Mouse (Mus musculus) cerebellum, adult 9-10 months (tissue): ENCODE results near the gene Ikzf3.

Experiments
- DNase-seq: peaks from one replicate; pipeline ENCODE4 v3.0.0; 2022

Ikzf3 gene

DNA sequence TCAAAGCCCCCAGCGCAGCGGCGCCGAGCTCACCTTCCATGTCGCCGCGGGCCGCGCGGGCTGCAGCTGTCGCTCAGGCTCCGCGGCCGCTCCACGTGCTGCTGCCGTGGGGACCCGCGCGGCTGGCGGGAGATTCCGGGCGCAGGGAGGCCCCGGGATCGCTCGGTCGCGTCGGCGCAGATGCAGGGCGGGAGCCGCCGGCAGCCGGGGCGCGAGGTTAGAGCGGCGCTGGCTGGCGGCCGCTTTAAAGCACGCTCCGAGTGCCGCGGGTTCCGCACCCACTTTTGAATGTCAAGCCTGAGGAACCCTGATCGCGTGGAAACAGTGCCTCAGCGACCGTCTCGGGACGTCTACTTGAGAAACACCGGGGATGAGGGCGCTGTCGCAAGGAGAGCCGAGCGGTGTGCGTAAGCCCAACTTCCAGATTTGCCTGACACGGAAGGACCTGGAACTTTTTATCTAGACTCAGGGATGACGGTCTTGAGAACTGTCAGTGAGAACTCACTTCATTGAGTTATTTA, at the start of gene Ikzf3:
Gene Ikzf3, minus strand, starts transcription at position 321 of the 521 bp plus-strand sequence.
- DNase-seq, result no peak

DNA sequence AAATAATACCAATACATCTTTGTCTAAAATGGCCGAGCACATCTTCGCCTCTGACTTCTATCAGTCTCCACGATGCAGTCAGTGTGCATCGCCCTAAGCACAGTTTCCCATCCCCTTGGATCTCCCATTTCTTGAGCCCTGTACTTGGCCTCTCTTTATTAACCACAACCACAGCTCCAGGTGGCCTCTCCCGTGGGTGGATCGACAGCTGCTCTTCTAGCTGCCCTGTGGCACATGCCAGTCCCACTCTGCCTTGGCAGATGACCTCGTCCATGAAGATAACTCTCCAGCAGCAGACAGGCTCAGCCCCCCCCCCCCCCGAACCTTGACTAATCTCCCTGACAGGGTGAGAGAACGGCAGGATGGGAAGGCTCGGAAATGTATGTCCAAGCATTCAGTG, 49.6 kb upstream of the Ikzf3 start:
- no peak for DNase-seq

- no peak for DNase-seq
Measured at GRCm38 (mm10) chr11:98595021-98595420, 49.2 kb upstream of the Ikzf3 start.

DNA sequence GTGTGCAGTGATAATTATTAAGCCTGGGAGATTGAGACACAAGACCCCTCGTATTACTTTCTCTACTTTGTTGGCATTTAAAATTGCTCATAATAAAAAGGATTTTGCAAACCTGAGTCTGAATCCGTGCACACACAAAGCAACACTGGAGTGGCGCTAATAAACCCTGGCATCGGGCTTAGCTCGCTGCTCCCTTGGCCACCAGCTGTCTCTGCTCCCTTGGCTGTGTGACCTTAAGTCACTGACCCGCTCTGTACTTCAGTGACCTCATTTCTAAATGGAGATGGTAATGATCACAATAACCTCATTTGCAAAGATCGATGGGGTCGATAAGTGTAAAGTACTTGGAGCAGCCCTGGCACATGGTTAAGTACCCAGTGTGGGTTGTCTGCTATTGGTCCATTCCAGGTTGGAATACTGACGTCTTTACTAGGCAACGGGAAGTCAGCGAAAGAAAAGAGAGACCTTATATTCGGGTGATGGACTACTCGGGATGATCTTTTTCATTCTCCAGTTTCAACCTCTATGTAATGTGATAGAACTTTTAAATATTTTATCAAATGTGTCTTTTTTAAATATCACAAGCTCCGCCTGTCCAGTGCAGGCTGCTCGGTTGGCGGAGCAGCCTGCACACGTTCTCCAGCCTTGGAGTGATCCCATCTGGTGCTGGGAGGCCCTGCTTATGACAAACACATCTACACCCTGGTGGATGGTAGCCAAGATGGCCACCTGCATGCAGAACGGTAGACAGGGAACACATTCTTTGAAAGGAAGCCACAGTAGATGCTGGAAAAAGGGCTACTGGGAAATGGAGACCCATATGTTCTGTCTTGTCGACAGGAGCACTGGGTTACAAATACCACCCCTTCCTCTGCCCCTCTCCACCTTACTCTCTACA, 45.0 kb upstream of the Ikzf3 start:
- DNase-seq, result peak; percentile 71

GRCm38 (mm10) chr11:98589306-98589705, 43.5 kb upstream of the Ikzf3 start:
- no peak for DNase-seq

DNA sequence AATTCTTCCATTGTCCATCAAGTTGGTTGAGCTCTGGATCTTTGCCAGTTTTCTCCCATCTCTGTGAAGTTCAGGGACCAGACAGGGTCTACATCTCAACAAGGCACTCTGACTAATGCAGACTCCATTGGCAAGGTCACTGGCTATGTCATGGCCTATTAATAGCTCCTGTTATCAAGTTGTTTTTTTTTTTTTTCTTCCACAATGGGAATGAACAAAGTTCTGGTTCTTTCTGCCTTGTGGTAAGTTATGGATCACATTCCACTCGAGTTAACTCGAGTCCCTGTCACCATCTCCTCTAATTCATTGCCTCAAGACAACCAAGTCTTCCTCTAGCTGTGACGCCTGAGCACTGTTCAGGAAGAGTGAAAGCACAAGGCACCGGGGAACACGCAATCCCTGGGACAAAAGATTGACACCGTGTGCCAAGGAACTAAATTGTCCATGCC, 43.0 kb upstream of the Ikzf3 start:
- no peak for DNase-seq

DNA sequence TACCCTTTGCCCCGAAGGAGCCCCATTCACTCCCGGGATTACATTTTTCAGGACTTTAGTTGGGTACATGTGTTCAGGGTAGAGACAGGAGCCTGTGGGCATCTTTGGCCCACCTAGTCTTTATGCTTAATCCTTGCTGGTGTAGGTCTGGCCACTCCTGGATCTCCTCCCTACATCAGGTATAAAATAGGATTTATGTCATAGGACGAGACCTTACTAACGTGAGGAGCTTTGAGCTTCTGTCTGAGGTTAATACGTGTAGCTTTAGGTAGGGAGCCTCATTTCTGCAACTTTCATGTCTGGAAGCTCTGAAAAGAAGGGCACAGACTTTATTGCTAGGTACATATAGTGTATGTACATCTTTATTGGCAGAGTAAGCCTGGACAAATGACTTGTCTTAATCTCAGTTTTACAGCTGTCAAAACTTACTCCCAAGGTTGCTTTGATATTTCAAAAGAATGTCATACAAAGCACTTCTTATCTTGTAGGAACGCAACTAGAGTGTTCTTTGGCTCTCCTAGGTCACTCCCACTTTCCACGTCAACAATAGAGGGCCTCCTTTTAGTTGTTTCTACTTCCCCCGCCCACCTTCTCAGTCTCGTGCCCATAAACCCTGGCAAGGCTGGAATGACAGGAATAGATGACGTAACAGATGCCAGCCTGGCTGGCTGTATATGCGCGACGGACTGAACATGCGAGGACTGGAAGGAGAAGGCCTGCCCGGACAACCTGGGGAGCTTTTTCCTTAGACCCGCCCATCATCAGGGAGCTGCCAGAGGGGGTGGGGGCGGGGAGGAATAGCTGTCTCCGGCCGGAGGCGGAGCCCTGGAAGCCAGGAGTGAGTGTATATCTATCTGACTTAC, 42.1 kb upstream of the Ikzf3 start:
- peak; percentile 66 for DNase-seq

- peak; percentile 96 for DNase-seq
Measured at GRCm38 (mm10) chr11:98586892-98587563, 41.2 kb upstream of the Ikzf3 start, which contains the start of gene Ormdl3. Ormdl3 (minus strand) TSS chr11:98587368.

GRCm38 (mm10) chr11:98586087-98586891, 40.5 kb upstream of the Ikzf3 start:
- peak; percentile 45 for DNase-seq

GRCm38 (mm10) chr11:98584629-98585177, 38.9 kb upstream of the Ikzf3 start:
- DNase-seq, result no peak

- no peak for DNase-seq
Measured at GRCm38 (mm10) chr11:98584146-98584545, 38.3 kb upstream of the Ikzf3 start.

GRCm38 (mm10) chr11:98583571-98583970, 37.7 kb upstream of the Ikzf3 start:
- no peak for DNase-seq

- DNase-seq, result no peak
Measured at GRCm38 (mm10) chr11:98583265-98583552, 37.4 kb upstream of the Ikzf3 start.

GRCm38 (mm10) chr11:98582551-98583264, 36.9 kb upstream of the Ikzf3 start:
- DNase-seq, result no peak

DNA sequence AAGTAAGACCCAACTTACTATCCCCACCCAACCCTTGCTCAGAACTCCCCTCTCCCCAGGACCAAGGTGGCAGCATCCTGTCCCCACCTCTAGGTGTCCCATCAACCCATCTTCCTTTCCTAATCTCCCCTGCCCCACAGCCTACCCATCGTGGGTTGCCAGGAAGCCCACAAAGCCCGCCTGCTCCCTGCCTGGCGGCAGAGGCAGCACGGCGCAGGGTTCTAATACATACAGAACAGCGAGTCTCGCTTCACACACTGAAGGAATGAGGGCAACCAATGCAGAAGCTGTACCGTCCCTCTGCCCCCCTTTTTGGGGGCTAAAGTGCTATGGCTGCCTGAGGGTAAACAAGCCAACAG, 36.2 kb upstream of the Ikzf3 start:
- DNase-seq, result no peak

DNA sequence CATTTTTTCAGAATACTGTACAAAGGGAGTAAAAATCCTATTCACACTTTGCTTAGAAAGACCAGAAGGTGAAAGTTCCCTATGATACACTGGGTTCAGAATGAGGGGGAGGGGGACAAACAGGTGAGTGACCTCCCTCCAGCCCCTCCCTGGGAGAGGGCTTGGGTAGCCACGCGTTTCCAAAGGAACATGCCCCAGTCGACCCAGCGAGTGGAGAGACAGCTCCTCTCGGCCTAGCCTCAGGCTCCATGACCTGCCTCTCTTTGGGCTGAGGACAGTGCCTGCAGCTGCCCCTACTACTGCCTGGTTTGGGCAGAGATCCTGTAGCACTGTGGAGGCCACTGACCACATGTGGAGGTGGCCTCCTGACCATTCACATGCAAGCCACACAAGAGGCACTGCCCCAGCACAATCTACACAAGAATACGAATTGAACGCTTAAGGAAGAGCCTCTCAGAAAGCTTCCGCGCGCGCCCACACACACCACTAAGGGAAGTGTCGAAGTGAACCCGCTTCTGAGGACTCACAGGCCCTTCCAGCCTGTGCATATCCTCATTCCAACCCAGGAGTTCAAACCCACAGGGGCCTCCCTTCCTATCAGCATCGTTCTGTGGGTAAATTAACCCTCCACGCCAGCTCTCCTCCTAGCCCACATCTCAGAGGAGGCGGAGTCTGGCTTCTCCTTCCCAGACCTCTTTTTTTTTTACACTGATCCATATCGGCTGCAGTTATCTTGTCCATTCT, 35.6 kb upstream of the Ikzf3 start:
- no peak for DNase-seq

DNA sequence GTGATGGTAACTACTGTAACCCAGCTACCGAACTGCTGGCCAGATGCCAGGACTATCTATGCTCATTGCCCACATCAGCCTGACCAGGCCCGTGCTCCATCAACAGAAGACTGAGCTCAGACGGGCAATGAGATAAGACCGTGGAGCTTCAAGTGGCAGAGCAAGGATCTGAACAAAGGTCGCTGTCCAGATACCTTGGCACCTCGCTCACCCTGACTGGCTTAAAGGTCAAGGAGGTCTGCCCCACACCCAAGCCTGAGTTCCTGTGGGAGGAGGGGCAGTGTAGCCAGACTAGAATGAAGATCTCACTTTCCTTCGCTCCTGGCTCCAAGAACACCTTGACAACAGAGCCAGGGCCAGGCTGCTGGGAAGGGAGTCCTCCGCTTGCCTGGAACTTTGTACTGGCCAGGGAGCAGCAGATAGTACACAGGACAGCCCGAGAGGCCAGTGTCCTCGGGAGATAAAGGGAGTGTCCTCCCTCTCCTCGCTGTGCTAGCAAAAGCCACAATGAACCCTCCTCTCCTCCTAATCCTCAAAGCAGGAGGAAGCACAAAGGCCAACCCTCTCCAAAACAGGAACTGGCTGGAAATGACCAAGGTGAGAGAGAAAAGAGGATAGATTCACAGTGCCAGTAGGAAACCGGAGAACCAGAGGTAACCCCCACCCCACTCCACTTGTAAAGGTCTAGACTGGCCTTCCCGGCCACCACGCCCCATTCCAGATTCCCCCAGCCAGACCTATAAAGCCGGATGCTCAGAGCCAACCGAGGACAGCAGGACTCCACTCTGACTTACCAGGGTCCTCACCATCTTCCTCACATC, 34.7 kb upstream of the Ikzf3 start:
- no peak for DNase-seq

DNA sequence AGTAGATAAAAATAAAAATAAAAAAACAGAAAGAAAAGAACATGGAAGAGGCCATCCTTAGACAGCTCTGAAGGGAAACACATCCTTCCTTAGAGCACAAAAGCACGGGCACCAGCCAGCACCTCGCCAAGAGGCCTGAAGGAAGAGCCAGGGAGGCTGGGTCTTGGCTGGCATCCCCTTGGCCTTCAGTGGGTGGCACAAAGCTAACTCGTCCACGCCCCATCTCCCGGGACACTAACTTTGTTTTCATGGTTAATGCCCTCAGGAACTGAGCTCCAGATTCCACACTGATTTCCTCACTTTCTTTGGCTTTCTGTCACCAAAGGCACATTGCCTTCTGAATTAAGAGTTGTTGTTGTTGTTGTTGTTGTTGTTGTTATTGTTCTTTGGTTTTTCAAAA, 31.9 kb upstream of the Ikzf3 start:
- no peak for DNase-seq

DNA sequence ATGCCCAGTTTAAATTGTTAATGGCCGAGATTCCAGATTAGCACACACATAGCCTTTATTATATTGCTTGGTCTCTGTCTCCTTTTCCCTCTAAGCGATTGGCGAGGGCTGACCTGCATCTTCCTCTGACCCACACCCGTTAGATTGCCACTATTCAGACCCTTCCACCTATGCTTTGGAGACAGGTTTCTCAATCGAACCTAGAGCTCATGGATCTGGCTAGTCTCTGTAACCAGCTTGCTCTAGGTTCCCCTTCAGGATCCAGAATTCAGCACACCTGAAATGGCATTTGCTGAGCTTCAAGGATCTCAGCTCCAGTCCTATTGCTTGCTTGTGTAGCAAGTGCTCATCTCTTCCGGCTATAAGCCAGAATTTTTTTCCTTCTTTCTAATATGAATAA, 23.6 kb upstream of the Ikzf3 start:
- no peak for DNase-seq

- DNase-seq, result no peak
Measured at GRCm38 (mm10) chr11:98568326-98568725, 22.5 kb upstream of the Ikzf3 start.
